Mouse (Mus musculus): ENCODE results near the gene Vmn2r59. TPM values are rescaled to one million over a fixed set of nuclear protein-coding genes. Genes with fewer than 3 reads are reported as not detected.
"Not testable (repeated sequence)": the region's sequence is repeated elsewhere in the genome, so short reads cannot be mapped to it uniquely, and the experiment has no call there.

The Vmn2r59 gene
- 0.19 to 0.43 TPM in 2 of 3 replicates, not detected in the other for total RNA-seq (2017)

DNA sequence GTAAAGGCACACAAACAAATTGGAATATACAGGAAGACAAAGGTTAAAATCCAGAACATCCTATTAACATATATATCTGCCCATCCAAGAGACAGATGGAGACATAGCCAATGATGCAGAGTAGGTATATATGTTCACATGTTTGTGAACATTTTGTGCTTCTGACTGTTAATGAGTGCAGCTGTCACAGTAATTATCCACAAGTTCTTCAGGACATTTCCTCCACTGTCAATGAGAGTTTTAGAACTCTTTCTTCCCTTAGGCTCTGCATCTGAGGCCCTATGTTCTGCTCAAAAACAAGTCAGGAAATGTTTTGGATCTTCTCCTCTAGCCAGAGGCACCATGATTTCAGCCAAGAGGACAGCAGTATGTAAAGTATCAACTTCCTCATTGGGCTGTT lies at the start of gene Vmn2r59:
TSS of gene Vmn2r59 (minus strand) at position 101 of the 400 bp plus-strand sequence.
- ATAC-seq (replicated peaks; ENCODE audit: insufficient number of reproducible peaks, low FRiP score, low TSS enrichment, poor library complexity, severe bottlenecking), result no peak

DNA sequence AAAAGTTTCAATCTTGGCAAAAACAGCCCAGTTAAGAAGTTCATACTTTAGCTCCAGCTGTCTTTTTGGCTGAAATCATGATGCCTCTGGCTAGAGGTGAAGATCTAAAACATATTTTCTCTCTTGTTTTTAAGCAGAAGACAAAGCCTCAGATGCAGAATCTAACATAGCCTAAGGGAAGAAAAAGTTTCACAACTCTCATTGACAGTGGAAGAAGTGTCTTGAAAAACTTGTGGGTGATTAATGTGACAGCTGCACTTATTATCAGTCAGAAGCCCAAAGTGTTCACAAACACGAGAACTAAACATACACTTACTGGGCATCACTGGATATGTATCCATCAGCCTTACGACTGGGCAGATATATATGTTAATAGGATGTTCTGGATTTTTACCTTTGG lies 48.6 kb upstream of the Vmn2r59 start, which contains the start of gene Vmn2r60:
TSS of gene Vmn2r60 (plus strand) at position 301 of the 400 bp plus-strand sequence.
- ATAC-seq (replicated peaks; ENCODE audit: insufficient number of reproducible peaks, low FRiP score, low TSS enrichment, poor library complexity, severe bottlenecking), result no peak

GRCm38 (mm10) chr7:42107061-42107460 lies 48.2 kb upstream of the Vmn2r59 start:
- not testable (repeated sequence) for ATAC-seq (replicated peaks; ENCODE audit: insufficient number of reproducible peaks, low FRiP score, low TSS enrichment, poor library complexity, severe bottlenecking)

Other genes with a start within 250 kb of the Vmn2r59 start
- gene Vmn2r58, start 186.3 kb downstream of the Vmn2r59 start, total RNA-seq (2017), result not detected in 3 replicates
- under 0.01 TPM in 1 of 3 replicates, not detected in the others for gene Vmn2r60, start 48.7 kb upstream of the Vmn2r59 start, total RNA-seq (2017)
- not detected in 3 replicates for gene Vmn2r61, start 201.0 kb upstream of the Vmn2r59 start, total RNA-seq (2017)

All from monocyte, adult 5-6 weeks (primary cell).